Mouse (Mus musculus) left cerebral cortex, adult 2 months (tissue): ENCODE results near the gene Cpt1b. TPM values are rescaled to one million over a fixed set of nuclear protein-coding genes. Genes with fewer than 3 reads are reported as not detected.

Experiments
- DNase-seq, 2 experiments: peaks; one replicate each; pipeline ENCODE4 v3.0.0; 2021 to 2022; ENCODE audit warnings: low spot score in 2 of 2, mixed read lengths in 1 of 2; ENCODE audit errors: extremely low spot score in 1 of 2
- H3K27ac ChIP-seq: fragments of 200-600 bp; 2 replicates; pipeline ENCODE4 v1.8.1; 2022
- H3K4me3 ChIP-seq: fragments of 200-600 bp; 2 replicates; pipeline ENCODE4 v1.8.1; 2022
- CTCF ChIP-seq: fragments of 200-600 bp; IDR thresholded peaks from 2 replicates; pipeline ENCODE4 v1.8.1; 2022; ENCODE audit warnings: antibody characterized with exemption, mild to moderate bottlenecking, moderate library complexity
- intact Hi-C: fragments of 180-260 bp; cut with DNase I; formaldehyde crosslinking; loops from one replicate; pipeline ENCODE4 v1.15.1; 2025
- total RNA-seq, 2 experiments: library from RNA; stranded (reverse); gene quantifications; 2 replicates each; pipeline ENCODE4 v1.2.3; 2021

The Cpt1b gene
- total RNA-seq, 2 experiments from 2014 or later, result 2.3 to 3.0 TPM

DNA sequence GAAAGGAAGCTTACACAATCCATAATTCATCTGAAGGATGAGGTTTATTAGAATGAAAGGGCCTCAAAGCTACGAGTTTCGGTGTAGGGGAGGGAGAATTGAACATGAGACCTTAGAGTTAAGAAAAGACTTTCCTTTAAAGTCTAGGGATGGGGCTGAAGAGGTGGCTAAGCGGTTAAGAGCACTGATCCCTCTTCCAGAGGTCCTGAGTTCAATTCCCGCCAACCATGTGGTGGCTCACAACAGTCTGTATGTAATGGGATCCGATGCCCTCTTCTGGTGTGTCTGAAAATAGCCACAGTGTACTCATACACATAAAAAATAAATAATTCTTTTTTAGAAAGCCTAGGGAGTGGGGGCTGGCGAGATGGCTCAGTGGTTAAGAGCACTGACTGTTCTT, 4.7 kb upstream of the Cpt1b start:
- peak overlapping the region; percentile 97 for H3K27ac ChIP-seq
- peak; percentile 24 for TF ChIP-seq CTCF
- intact Hi-C loops, result no loop called here
- DNase-seq, result no peak
- peak overlapping the region; percentile 70 for H3K4me3 ChIP-seq

DNA sequence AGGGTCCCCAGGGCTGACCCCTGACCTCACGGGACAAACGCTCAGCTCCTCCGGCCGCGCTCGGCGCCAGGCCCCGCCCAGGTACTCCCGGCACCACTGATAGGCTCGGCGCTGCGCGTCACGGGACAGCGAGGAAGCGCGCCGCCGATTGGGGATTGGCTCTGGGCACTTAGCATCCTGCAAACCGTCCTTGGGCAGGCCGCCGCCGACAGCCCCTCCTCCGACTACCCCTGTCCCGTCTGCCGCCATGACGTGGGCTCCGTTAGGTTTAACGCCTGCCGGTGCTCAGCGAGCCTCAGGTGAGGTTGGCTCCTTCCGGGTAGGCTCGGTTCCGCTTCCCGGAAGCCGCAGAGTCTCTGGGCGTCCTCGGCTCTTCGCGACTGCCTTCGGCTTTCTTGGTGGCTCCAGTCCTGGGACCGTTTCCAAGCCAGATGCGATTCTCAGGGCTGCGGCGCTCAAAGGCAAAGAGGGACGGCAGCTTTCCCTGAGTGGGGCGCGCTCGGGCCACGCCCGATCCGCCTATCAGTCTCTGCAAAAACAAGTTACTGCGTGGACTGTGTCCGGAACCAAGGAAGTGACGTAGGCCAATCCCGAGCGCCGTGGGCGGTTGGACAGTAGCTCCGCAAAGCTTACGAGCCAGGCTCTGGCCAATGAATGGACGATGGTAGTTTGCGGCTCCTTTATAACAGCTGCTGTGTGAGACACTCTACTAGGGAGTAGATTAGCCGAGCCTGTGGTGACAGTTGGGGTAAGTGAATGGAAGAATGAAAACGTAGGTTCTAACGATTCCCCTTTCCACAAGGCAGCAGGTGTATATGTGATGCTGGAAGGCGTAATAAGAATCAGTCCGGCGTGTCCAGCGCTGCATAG, 3.9 kb upstream of the Cpt1b start, which contains the start of the genes C730034F03Rik, Gm44502 and Chkb:
C730034F03Rik (plus strand) TSS at position 238 of the 870 bp plus-strand sequence.
Gm44502 (minus strand) TSS at position 345 of the 870 bp plus-strand sequence.
Chkb (minus strand) TSS at position 557 of the 870 bp plus-strand sequence.
- intact Hi-C loops, result loop anchor here (2.0 kb wide), 1 partner anchor 23 kb away; the partner anchor contains the start of gene Mapk8ip2
- no peak for TF ChIP-seq CTCF
- peak; percentile 90 to 92 for DNase-seq
- peak within 1 kb of the TSS; percentile 97 for H3K27ac ChIP-seq
- H3K4me3 ChIP-seq, result peak within 1 kb of the TSS; percentile 70

DNA sequence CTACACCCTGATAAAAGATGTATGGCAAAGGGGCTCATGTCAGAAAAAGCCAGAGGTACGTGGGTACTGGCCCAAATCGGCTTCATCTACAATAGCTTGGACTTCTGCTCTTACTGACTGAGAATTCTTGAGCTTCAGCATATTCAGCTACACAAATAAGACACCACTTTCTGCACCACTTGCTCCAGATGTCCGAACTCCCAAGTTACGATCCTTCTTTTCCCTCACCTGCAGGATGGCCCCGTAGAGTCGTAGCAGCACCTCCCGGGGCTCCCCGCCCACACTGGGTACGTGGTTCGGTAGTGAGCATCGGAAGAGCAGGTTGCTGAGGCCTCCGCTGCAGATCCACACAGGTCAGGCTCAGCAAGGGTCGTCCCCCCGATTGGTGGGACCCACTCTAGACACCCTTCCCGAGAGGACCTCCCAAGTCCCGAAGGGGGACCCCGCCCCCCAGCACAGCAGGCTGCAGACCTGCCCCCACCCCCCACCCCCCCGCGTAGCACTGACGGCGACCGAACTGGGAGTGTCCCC, 3.2 kb upstream of the Cpt1b start:
- peak overlapping the region; percentile 41; the same call in 1 of the 2 replicates for H3K27ac ChIP-seq
- no peak for DNase-seq
- intact Hi-C loops, result loop anchor here (2.0 kb wide), 1 partner anchor 24 kb away; the partner anchor contains the start of gene Mapk8ip2
- TF ChIP-seq CTCF, result no peak
- H3K4me3 ChIP-seq, result peak overlapping the region; percentile 70

DNA sequence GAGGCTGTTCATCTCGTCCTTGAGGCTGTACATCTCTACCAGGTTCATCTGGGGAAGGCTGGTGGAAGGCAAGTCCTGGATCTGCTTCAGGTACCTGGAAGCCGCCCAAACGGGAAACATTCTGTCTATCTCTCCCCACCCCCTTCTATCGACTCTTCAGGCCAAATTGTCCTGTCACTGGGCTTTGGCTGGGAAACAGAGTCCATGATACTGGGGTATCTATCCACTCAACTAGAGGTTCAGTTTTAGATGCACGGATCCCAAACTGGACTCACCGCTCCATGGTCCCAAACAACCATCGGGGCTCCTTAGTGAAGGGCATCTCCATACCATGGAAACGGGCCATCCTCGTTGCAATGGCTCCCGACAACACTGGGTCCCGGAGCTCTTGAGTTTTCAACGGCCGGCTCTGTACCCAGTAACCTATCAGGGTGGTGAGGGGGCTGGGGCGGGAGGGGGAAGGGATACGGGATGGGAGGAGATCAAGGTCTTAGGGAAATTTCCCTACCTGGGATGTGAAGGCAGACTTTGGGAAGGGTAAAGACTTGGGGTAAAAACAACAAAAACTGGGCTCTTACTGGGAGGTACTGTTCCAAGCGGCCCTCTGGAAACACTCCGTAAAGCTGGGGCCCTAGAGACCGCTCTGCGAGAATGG, 2.6 kb upstream of the Cpt1b start:
- Histone ChIP-seq H3K27ac (no peak overlapping the region), H3K4me3 (peak overlapping the region; percentile 70)
- DNase-seq, result no peak
- intact Hi-C loops, result loop anchor here (2.0 kb wide), 1 partner anchor 25 kb away; the partner anchor contains the start of gene Mapk8ip2
- TF ChIP-seq CTCF, result no peak

DNA sequence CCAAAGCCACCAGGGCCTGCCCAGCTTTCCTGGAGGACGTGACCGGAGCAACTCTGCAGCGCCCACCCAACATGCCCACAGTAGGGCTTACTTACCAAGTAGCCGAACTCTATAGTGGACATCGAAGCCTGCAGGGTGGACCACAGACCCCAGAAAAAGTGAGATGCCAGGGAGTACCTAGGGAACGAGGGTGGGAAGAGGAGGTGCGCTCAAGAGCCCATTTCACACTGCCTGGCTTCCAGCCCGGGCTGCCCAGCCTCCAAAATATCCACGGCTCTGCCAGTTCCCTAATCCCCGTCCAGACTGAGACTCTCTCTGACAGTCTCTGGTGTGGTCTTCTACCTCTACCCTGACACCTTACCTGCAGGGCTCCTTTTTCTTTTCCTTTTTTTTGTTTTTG, 1.1 kb upstream of the Cpt1b start:
- intact Hi-C loops, result no loop called here
- Histone ChIP-seq H3K27ac (no peak overlapping the region), H3K4me3 (no peak overlapping the region)
- no peak for DNase-seq
- no peak for TF ChIP-seq CTCF

DNA sequence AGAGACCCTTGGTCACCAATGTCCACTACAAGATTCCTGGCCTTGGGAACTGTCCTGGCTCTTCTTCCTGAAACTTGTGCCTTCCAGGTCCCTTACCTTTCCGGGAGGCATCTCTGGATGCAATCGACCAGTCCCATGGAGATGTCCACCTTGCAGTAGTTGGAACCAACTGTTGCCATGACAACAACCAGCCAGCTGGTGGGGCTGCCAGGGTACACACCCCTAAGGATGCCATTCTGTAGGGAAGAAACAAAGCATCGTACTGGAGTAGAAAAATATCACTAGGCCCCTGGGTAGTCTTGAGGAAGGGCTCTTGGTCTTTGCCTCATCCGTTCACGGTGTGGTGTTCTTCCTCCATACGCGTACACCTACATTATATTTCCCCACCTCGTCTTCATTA, 1.0 kb downstream of the Cpt1b start:
- Histone ChIP-seq H3K4me3 (no peak overlapping the region), H3K27ac (no peak overlapping the region)
- TF ChIP-seq CTCF, result no peak
- intact Hi-C loops, result no loop called here
- no peak for DNase-seq

DNA sequence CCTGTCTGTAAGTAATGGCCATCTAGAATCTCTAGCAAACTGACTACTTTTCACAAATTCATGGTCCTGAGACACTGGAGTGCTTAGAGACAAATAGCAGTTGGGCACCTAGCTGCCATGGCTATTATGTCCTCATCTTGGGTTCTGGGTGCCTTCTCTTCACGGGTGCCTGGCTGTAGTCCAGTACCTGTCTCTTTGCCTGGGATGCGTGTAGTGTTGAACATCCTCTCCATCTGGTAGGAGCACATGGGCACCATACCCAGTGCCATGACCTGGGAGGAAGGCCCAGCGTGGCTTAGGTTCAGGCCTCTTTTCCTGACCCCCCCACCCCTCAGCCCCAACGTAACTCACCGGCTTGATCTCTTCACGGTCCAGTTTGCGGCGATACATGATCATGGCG, 3.7 kb downstream of the Cpt1b start:
- Histone ChIP-seq H3K4me3 (no peak overlapping the region), H3K27ac (no peak overlapping the region)
- intact Hi-C loops, result no loop called here
- no peak for TF ChIP-seq CTCF
- no peak for DNase-seq

DNA sequence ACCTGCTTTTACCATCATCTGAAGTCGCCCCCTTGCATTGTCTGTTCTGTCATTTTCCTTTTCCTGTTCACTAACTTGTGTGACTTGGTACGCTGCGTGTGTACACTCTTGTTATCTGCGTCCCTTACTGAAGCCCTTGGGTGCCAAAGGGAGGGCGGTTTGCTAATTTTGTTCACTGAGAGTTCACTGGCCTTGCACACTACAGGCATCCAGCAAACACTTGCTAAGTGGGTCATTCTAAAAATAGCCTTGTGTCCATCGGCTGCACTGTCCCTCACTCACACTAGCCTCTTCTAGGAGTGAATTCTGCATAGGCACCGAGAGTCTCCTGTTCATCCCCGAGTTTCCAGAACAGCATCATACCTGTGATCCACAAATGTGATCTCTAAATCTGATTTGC, 10.4 kb downstream of the Cpt1b start:
- Histone ChIP-seq H3K4me3 (no peak overlapping the region), H3K27ac (no peak overlapping the region)

DNA sequence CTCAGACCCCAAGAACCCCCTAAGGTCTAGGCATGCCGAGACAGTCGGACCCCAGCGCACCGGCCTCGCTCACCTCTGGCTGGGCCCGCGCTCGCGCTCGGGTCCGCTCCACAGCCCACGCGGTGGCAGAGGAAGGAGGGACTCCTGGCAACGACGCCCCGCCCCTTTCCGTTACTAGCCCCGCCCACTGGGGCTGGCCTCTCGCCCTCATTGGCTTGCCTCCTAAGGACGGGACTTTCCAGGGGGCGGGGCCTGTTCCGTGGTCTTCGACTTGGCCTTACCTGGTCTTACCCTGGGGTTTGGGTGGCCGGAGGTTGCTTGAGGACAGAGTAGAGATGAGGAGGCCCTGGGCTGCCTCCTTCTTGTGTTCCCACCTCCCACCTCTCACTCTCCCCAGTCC, 15.5 kb downstream of the Cpt1b start, which contains the start of gene Syce3:
Syce3 (minus strand) TSS at position 386 of the 400 bp plus-strand sequence.
- Histone ChIP-seq H3K27ac (no peak within 1 kb of the TSS), H3K4me3 (no peak within 1 kb of the TSS)
- no peak for DNase-seq
- intact Hi-C loops, result no loop called here
- TF ChIP-seq CTCF, result no peak

More for the DNA sequence above, 10.4 kb downstream of the Cpt1b start:
- no peak for TF ChIP-seq CTCF
- intact Hi-C loops, result no loop called here
- DNase-seq, result no peak

DNA sequence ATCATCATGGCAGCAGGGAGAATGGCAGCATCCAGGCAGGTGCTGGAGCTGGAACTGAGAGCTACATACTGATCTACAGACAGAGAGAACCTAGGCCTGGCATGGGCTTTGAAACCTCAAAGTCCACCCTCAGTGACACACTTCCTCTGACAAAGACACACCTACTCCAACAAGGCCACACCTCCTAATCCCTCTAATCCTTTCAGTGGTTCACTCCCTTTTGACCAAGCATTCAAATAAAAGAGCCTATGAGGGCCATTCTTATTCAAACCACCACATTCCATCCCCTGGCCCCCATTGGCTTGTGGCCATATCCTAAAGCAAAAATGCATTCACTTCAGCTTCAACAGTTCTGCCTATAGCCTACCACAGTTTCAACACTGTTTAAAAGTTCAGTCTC, 19.0 kb downstream of the Cpt1b start:
- intact Hi-C loops, result no loop called here
- H3K27ac ChIP-seq, result no peak overlapping the region
- no peak overlapping the region for H3K4me3 ChIP-seq
- no peak for DNase-seq
- no peak for TF ChIP-seq CTCF

DNA sequence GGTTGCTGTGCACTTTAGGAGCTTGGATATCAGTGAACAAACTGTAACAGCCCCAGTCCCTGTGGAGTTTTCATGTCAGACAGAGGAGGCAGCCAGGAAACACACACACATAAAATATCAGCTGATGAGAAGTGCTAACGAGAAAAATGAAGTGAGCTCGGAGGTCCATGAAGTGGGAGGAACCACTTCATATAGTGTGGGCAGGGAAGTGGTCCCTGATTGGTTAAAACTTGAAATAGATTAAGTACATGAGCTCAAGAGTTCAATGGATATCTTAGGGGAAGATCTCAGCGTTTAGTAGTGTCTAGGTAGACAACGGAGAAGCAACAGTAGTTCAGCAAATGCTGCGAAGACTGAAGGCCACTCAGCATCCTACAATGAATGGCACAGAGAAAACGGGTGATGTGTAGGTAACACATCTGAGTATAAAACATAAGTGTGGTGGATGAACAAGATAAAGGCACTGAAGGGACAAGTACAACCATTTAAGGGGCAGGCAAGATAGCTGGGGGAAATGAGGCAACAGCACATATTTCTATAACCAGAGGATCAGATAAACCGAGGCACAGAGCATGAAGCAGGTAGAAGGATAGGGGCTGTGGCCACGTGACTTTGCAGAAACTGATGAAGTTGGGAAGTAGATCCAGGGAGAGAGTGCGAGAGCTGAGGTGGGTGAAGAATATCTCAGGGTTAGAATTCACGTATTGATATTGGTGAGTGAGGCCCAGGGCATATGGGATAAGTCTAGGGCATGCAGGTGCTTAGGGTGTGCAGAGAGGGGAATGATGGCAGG, 20.6 kb downstream of the Cpt1b start:
- no peak for DNase-seq
- no peak for TF ChIP-seq CTCF
- no peak overlapping the region for H3K4me3 ChIP-seq
- intact Hi-C loops, result no loop called here
- no peak overlapping the region for H3K27ac ChIP-seq
